Mouse (Mus musculus) hindbrain, embryonic 13.5 days (tissue): ENCODE results near the gene Heyl. TPM values are rescaled to one million over a fixed set of nuclear protein-coding genes. Genes with fewer than 3 reads are reported as not detected.

Experiments used
- ATAC-seq: fragments of 200-750 bp; cut with Nextera tagmentation; 2 replicates; pipeline ENCODE4 v1.8.0; 2017; ENCODE audit warnings: moderate TSS enrichment; ENCODE audit not compliant: low FRiP score
- H3K27ac ChIP-seq: fragments of 300-500 bp; sonication (generic); 2 replicates; pipeline ENCODE4 v1.5.1; 2015; ENCODE audit warnings: inconsistent platforms, mild to moderate bottlenecking, moderate library complexity
- H3K27me3 ChIP-seq: fragments of 300-500 bp; sonication (generic); 2 replicates; pipeline ENCODE4 v1.6.1; 2015; ENCODE audit warnings: mild to moderate bottlenecking, inconsistent platforms
- H3K36me3 ChIP-seq: fragments of 300-500 bp; sonication (generic); 2 replicates; pipeline ENCODE4 v1.6.1; 2015; ENCODE audit warnings: mild to moderate bottlenecking, inconsistent platforms
- H3K4me1 ChIP-seq: fragments of 300-500 bp; sonication (generic); replicated peaks from 2 replicates; pipeline ENCODE4 v1.6.1; 2015; ENCODE audit warnings: inconsistent platforms
- H3K4me2 ChIP-seq: fragments of 300-500 bp; sonication (generic); 2 replicates; pipeline ENCODE4 v1.6.1; 2015; ENCODE audit warnings: inconsistent platforms, mild to moderate bottlenecking, moderate library complexity
- H3K4me3 ChIP-seq: fragments of 300-500 bp; sonication (generic); 2 replicates; pipeline ENCODE4 v1.5.1; 2015; ENCODE audit warnings: mild to moderate bottlenecking, inconsistent platforms
- H3K9ac ChIP-seq: fragments of 300-500 bp; sonication (generic); 2 replicates; pipeline ENCODE4 v1.6.1; 2015; ENCODE audit warnings: mild to moderate bottlenecking, inconsistent platforms
- H3K9me3 ChIP-seq: fragments of 300-500 bp; sonication (generic); 2 replicates; pipeline ENCODE4 v1.6.1; 2016; ENCODE audit warnings: inconsistent platforms
- WGBS: fragments of 180-500 bp; shearing (Covaris S2); methylation state at CpG from one replicate; pipeline ENCODE4 v1.1.7; 2015; 5-methylcytosine and 5-hydroxymethylcytosine counted together
- polyA plus RNA-seq: library from polyadenylated mRNA; unstranded; fragments of >200 nt; fragmentation: Nextera tagmentation; extraction: Ambion mirVana; gene quantifications from 2 replicates; pipeline ENCODE4 v1.2.1, GENCODE M21; 2015

Gene Heyl
- polyA plus RNA-seq, 1 experiment from 2014 or later = 8.0 TPM

- Histone ChIP-seq H3K4me3 (no peak overlapping the region), H3K9ac (no peak overlapping the region), H3K4me1 (peaks cover 13% of the 10 kb centered on the region), H3K27me3 (no peaks in the 10 kb centered on the region; the same call in 1 of the 2 replicates), H3K27ac (no peak overlapping the region), H3K4me2 (no peak overlapping the region), H3K36me3 (no peaks in the 10 kb centered on the region), H3K9me3 (no peaks in the 10 kb centered on the region)
- 95% methylated on average over 9 of the region's 9 CpGs for WGBS
- no peak for ATAC-seq
Observed at GRCm38 (mm10) chr4:123213975-123214374, 19.4 kb upstream of the Heyl start.

DNA sequence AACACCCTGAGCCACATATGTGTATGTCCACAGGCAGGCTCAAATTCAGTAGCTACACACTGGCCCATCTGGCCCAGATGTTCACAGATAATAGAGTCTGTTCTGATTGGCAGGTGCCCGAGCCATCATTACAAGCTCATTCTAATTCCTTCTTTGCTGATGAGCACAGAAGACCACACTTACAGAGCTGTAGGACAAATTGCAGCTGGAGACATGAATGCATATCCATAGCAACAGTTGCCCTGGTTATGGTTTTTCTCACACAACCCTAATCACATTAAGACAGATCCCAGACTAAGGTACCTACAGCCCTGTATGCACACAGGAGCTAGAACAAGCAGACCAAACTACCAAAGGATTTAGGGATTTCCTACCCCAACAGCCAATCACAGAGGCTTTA lies 18.0 kb upstream of the Heyl start:
- no peak overlapping the region for H3K27ac ChIP-seq
- H3K4me1 ChIP-seq = peaks cover 13% of the 10 kb centered on the region
- no peak overlapping the region for H3K9ac ChIP-seq
- ATAC-seq = no peak
- no peak overlapping the region for H3K4me3 ChIP-seq
- H3K9me3 ChIP-seq = no peaks in the 10 kb centered on the region
- no peaks in the 10 kb centered on the region for H3K36me3 ChIP-seq
- 71% methylated on average over 1 of the region's 1 CpGs for WGBS
- H3K4me2 ChIP-seq = no peak overlapping the region
- H3K27me3 ChIP-seq = peaks cover 4% of the 10 kb centered on the region; the same call in 1 of the 2 replicates

- Histone ChIP-seq H3K9ac (no peak overlapping the region), H3K4me1 (peaks cover 13% of the 10 kb centered on the region), H3K4me3 (no peak overlapping the region), H3K4me2 (no peak overlapping the region), H3K36me3 (no peaks in the 10 kb centered on the region), H3K27ac (no peak overlapping the region), H3K27me3 (peaks cover 4% of the 10 kb centered on the region; the same call in 1 of the 2 replicates), H3K9me3 (no peaks in the 10 kb centered on the region)
- no peak for ATAC-seq
- WGBS = 32% methylated on average over 1 of the region's 1 CpGs
Observed at GRCm38 (mm10) chr4:123216782-123217181, 16.6 kb upstream of the Heyl start.

DNA sequence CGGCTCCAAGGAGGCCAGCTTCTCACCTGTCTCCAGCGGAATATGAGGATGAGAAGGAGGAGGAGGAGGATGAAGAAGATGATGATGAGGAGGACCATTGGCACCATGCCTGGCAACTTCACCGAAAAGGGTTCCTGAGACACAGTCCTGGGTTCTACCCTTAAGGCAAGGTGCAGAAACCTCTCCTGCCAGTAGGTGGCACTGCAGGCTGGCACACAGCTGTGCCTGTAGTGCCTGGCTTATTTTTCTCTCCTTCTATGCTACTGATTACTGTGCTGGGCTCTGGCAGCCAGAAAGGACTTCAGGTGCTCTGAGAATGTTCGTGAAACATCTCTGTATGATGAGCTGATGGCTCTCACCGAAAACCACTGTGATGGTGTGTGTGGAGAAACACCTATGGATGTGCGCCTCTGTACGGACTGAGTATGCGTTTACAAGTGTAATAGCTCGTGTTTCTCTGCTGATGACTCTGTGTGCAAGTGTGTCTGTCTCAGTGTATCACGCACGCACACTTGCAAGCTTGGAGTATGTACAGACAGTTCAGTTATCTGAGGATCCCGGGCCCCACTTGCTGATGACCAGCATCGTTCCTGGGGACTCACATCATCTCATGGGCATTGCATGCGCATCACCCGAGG lies 13.5 kb upstream of the Heyl start:
- WGBS = 73% methylated on average over 15 of the region's 15 CpGs
- H3K27ac ChIP-seq = no peak overlapping the region

GRCm38 (mm10) chr4:123220637-123221036 lies 12.7 kb upstream of the Heyl start:
- Histone ChIP-seq H3K9me3 (no peaks in the 10 kb centered on the region), H3K36me3 (no peaks in the 10 kb centered on the region), H3K4me2 (no peak overlapping the region), H3K4me3 (no peak overlapping the region), H3K9ac (no peak overlapping the region), H3K4me1 (peaks cover 4% of the 10 kb centered on the region; the same call in 1 of the 2 replicates), H3K27ac (no peak overlapping the region), H3K27me3 (peaks cover 4% of the 10 kb centered on the region; the same call in 1 of the 2 replicates)
- 77% methylated on average over 4 of the region's 4 CpGs for WGBS
- no peak for ATAC-seq

More for the DNA sequence above, 13.5 kb upstream of the Heyl start:
- ATAC-seq = peak; percentile 85
- no peak overlapping the region for H3K4me2 ChIP-seq
- H3K27me3 ChIP-seq = peaks cover 4% of the 10 kb centered on the region; the same call in 1 of the 2 replicates
- H3K36me3 ChIP-seq = no peaks in the 10 kb centered on the region
- H3K4me3 ChIP-seq = no peak overlapping the region
- no peak overlapping the region for H3K9ac ChIP-seq
- H3K4me1 ChIP-seq = peaks cover 12% of the 10 kb centered on the region
- H3K9me3 ChIP-seq = no peaks in the 10 kb centered on the region

DNA sequence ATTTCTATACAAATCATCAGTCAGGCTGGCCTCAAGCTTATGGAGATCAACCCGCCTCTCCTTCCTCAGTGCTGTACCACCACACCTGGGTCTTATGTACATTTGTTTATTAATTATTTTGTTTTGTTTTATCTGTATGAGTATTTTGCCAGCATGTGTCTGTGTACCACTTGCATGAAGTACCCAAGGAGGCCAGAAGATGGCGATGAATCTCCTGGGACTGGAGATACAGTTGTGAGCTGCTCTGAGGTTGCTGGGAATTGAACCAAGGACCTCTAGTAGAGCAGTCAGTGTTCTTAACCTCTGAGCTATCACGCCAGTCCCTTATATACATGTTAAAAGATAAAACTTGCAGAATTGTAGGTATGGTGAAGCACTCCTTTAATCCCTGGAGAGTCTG lies 10.0 kb upstream of the Heyl start:
- WGBS = 55% methylated on average over 3 of the region's 3 CpGs
- H3K27me3 ChIP-seq = peaks cover 4% of the 10 kb centered on the region; the same call in 1 of the 2 replicates
- ATAC-seq = no peak
- H3K9me3 ChIP-seq = no peaks in the 10 kb centered on the region
- no peak overlapping the region for H3K9ac ChIP-seq
- H3K4me3 ChIP-seq = no peak overlapping the region
- H3K27ac ChIP-seq = no peak overlapping the region
- H3K4me2 ChIP-seq = no peak overlapping the region
- no peaks in the 10 kb centered on the region for H3K36me3 ChIP-seq
- peaks cover 11% of the 10 kb centered on the region for H3K4me1 ChIP-seq

DNA sequence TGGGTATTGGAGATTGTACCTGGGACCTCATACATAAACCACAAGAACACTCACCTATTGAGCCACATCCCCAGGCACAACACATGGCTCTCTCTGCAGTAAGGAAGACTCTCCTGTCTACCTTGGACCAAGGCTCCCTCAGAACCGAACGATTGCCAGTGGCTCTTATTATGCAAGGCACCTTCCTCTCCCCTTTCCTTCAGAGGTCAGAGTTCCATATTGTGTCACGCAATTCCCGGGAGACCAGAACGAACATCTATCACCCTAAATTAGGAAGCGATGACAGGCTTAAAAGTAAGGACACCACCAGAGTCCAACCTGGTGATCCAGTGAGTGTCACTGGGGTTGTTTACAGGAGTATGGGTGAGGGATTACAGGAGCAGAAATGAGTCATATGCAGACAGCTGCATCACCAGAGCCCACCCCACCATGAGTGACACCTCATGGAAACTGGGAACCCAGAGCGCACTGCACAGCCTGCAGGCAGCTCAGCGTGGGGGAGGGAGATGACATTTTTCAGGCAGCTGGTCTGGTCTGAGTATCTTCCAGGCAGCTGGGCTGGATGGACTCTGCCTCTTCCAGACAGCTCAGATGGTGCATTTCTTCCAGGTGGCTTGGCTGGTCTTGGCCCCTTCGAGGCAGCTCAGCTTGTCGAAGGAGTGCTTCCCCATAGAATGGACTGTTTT lies 7.5 kb upstream of the Heyl start:
- no peaks in the 10 kb centered on the region for H3K9me3 ChIP-seq
- H3K4me2 ChIP-seq = no peak overlapping the region
- no peak for ATAC-seq
- no peak overlapping the region for H3K4me3 ChIP-seq
- 66% methylated on average over 10 of the region's 10 CpGs for WGBS
- no peak overlapping the region for H3K9ac ChIP-seq
- H3K4me1 ChIP-seq = peaks cover 12% of the 10 kb centered on the region
- H3K36me3 ChIP-seq = no peaks in the 10 kb centered on the region
- peaks cover 10% of the 10 kb centered on the region; the same call in 1 of the 2 replicates for H3K27me3 ChIP-seq
- no peak overlapping the region for H3K27ac ChIP-seq

DNA sequence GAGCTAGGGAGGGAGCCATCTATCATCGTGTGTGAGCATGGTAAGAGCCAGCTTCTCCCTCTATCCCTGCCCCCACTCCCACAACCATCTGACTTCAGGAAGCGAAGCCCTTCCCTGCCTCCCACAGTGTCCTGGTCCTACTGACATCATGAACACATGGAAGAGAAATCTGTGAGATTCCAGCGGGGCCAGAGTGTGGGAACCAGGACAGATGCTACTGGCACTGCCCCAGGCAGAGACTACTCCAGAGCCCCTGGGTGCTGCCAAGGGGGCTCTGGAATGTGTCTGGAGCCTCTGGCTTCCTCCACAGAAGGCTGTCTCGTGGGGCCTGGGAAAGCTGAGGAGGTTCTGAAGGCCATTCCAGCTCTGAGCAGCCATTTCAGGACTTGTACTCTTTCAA lies 5.6 kb upstream of the Heyl start:
- Histone ChIP-seq H3K9me3 (no peaks in the 10 kb centered on the region), H3K27ac (0 out of 2 replicates have a peak overlapping the region, but pooled peaks have one; percentile 12), H3K4me3 (no peak overlapping the region), H3K36me3 (no peaks in the 10 kb centered on the region), H3K9ac (no peak overlapping the region), H3K27me3 (peaks cover 24% of the 10 kb centered on the region), H3K4me2 (no peak overlapping the region), H3K4me1 (peaks cover 12% of the 10 kb centered on the region)
- 48% methylated on average over 4 of the region's 4 CpGs for WGBS
- ATAC-seq = no peak

DNA sequence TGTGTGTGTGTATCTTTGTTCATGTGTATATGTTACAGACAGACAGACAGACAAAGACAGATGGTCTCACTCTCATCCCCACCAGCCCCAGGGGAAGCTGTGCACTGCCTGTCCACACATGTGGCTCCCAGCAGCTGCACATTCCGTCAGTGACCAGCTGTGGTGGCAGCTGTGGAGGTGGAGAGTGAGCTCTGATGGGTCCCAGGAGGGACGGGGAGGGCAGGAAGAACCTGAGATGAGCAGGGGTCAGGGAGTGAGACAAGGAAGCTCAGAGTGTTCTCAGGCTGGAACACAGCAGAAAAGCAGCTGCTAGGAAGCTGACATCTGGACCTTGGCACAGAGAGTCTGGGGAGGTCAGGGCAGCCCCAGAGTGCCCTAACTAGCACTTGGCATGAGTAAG lies 5.1 kb upstream of the Heyl start:
- H3K9me3 ChIP-seq = no peaks in the 10 kb centered on the region
- H3K36me3 ChIP-seq = no peaks in the 10 kb centered on the region
- H3K4me2 ChIP-seq = no peak overlapping the region
- ATAC-seq = no peak
- no peak overlapping the region for H3K9ac ChIP-seq
- H3K27me3 ChIP-seq = peaks cover 29% of the 10 kb centered on the region
- 43% methylated on average over 2 of the region's 2 CpGs for WGBS
- peaks cover 12% of the 10 kb centered on the region for H3K4me1 ChIP-seq
- H3K27ac ChIP-seq = 0 out of 2 replicates have a peak overlapping the region, but pooled peaks have one; percentile 12
- no peak overlapping the region for H3K4me3 ChIP-seq

DNA sequence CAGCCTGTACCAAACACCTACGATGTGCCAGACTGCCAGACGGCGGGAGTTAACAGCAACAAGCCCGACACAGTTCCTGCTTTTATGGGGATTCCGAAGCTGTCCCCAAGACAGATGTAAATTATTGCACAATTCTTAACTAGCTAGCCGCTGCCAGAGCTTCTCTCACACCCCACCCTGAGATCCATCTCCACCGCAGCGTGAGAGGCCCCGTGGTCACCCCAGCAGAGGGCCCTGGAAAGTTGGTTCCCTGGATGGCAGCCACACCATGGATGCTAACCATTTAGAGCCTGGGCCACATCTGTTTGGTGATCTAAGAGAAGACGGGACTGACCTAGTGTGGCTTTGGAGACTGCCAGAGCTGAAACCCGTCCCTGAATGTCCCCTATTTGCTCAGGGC lies 4.2 kb upstream of the Heyl start:
- Histone ChIP-seq H3K9me3 (no peaks in the 10 kb centered on the region), H3K27me3 (peaks cover 38% of the 10 kb centered on the region), H3K4me1 (peaks cover 20% of the 10 kb centered on the region), H3K27ac (no peak overlapping the region), H3K4me2 (no peak overlapping the region), H3K36me3 (no peaks in the 10 kb centered on the region), H3K9ac (no peak overlapping the region), H3K4me3 (no peak overlapping the region)
- no peak for ATAC-seq
- 82% methylated on average over 11 of the region's 11 CpGs for WGBS

DNA sequence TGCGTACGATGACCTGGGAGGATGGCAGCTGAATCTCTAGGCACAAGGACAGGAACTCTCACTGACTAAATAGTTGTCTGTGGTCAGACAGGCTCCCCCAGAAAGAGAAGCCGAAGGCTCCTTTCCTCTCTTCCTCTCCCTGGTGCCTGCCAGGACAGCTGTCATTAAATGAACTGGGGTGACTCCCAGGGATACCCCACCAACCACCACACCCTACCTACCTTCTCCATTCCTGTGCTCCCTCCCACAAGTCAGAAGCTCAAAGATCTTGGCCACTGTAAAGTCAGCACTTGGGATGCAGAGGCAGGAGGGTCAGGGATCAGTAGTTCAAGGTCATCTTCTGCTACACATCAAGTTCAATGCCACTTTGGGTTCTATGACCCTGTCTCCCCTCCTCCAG lies 515 bp upstream of the Heyl start:
- peaks cover 59% of the 10 kb centered on the region for H3K27me3 ChIP-seq
- no peak for ATAC-seq
- no peaks in the 10 kb centered on the region for H3K9me3 ChIP-seq
- no peak overlapping the region for H3K4me2 ChIP-seq
- no peak overlapping the region for H3K4me3 ChIP-seq
- H3K27ac ChIP-seq = no peak overlapping the region
- H3K9ac ChIP-seq = no peak overlapping the region
- H3K36me3 ChIP-seq = no peaks in the 10 kb centered on the region
- WGBS = 68% methylated on average over 3 of the region's 3 CpGs
- peaks cover 16% of the 10 kb centered on the region for H3K4me1 ChIP-seq

GRCm38 (mm10) chr4:123235835-123236430 lies 2.6 kb downstream of the Heyl start:
- Histone ChIP-seq H3K9ac (no peak overlapping the region), H3K4me1 (peaks cover 23% of the 10 kb centered on the region), H3K4me3 (no peak overlapping the region), H3K27ac (no peak overlapping the region), H3K27me3 (peaks cover 78% of the 10 kb centered on the region), H3K9me3 (no peaks in the 10 kb centered on the region), H3K4me2 (peak overlapping the region; percentile 19; the same call in 1 of the 2 replicates), H3K36me3 (no peaks in the 10 kb centered on the region)
- 50% methylated on average over 9 of the region's 9 CpGs for WGBS
- no peak for ATAC-seq
